In the genomic region with DNA sequence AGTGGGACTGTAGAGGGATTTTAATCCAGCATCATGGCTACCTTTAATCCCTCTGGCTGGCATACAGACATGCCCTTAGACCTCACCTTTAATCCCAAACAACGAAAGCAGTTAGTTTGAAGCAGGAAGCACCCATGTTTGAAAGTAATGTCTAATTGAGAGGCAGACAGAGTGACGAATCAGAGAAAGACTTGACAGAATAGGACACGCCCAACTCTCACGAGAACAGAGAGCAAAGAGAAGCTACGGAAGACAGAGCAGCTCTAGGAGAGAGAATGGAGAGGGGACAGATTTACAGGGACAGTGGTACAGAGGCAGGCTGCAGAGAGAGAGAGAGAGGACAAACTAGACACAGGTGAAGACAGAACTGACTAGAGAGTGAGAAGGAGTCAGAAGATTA, we compare ENCODE assay signal across 27 mouse cellular contexts. TPM values are rescaled to one million over a fixed set of nuclear protein-coding genes. Genes with fewer than 3 reads are reported as not detected.
"Had no signal": no experiment of that assay in that cellular context is flagged by ENCODE, and none has a peak within 500 bp of the region (broad histone marks: within the 10 kb centered on the region; RNA-seq: fewer than 3 reads in every experiment).

No protein-coding gene starts in this region.

- H3K9me3 ChIP-seq: heart, embryonic 10.5 days; heart, embryonic 12.5 days; hindbrain, embryonic 10.5 days; hindbrain, embryonic 12.5 days; kidney, embryonic 15.5 days; limb, embryonic 10.5 days; limb, embryonic 12.5 days; liver, embryonic 13.5 days; liver, embryonic 15.5 days had no signal

- H3K4me3 ChIP-seq: gastrocnemius, adult 2 months; heart, embryonic 10.5 days; heart, embryonic 12.5 days; hindbrain, embryonic 10.5 days; hindbrain, embryonic 12.5 days; kidney, embryonic 15.5 days; limb, embryonic 10.5 days; limb, embryonic 12.5 days; liver, embryonic 13.5 days; liver, embryonic 15.5 days had no signal

- H3K9ac ChIP-seq: heart, embryonic 12.5 days; hindbrain, embryonic 12.5 days; hindbrain, embryonic 14.5 days; kidney, embryonic 15.5 days; limb, embryonic 12.5 days; liver, embryonic 13.5 days; liver, embryonic 15.5 days had no signal

- DNase-seq: gastrocnemius, adult 2 months; gastrocnemius, postnatal 10 days; gastrocnemius, postnatal 25 days; heart, adult 18-20 months; heart, postnatal 10 days; heart, postnatal 4 days; kidney, adult 11 months; kidney, adult 2 months; kidney, adult 9 months; kidney, postnatal 14 days; kidney, postnatal 36 days; layer of hippocampus, adult 9-11 months; layer of hippocampus, postnatal 36 days; liver; liver, embryonic 13.5 days had no signal

- H3K36me3 ChIP-seq: heart, embryonic 10.5 days; heart, embryonic 12.5 days; hindbrain, embryonic 10.5 days; hindbrain, embryonic 12.5 days; kidney, embryonic 15.5 days; limb, embryonic 10.5 days; limb, embryonic 12.5 days; liver, embryonic 13.5 days; liver, embryonic 15.5 days had no signal

- H3K27ac ChIP-seq: gastrocnemius, adult 2 months; heart, embryonic 10.5 days; hindbrain, embryonic 10.5 days; hindbrain, embryonic 12.5 days; hindbrain, embryonic 14.5 days; kidney, embryonic 15.5 days; kidney, postnatal 0 days; limb, embryonic 10.5 days; limb, embryonic 12.5 days; liver, embryonic 13.5 days; liver, embryonic 15.5 days had no signal

RNA-seq across cellular contexts. Expression of a gene that starts 46.2 kb away (rescaled TPM):
- total RNA-seq: gastrocnemius, adult 2 months; granulocyte monocyte progenitor cell, adult 5-6 weeks; layer of hippocampus, adult 18-20 months; layer of hippocampus, postnatal 36 days had no signal
